Mouse (Mus musculus): ENCODE measurements around the gene Pigp. TPM values are rescaled to one million over a fixed set of nuclear protein-coding genes. Genes with fewer than 3 reads are reported as not detected.
"Not testable (repeated sequence)": the region's sequence is repeated elsewhere in the genome, so short reads cannot be mapped to it uniquely, and the experiment has no call there.

Gene Pigp
- total RNA-seq, 4 experiments from 2014 or later, result 163 to 198 (median 181) TPM

- no peak for DNase-seq (ENCODE audit: low spot score in 2 of 2)
Measured at GRCm38 (mm10) chr16:94360578-94361350, 10.9 kb downstream of the Pigp start.

- no peak for DNase-seq (ENCODE audit: low spot score in 2 of 2)
Measured at GRCm38 (mm10) chr16:94358091-94358490, 13.6 kb downstream of the Pigp start.

- no peak for DNase-seq (ENCODE audit: low spot score in 2 of 2)
Measured at GRCm38 (mm10) chr16:94356776-94357494, 14.7 kb downstream of the Pigp start.

GRCm38 (mm10) chr16:94356046-94356445 lies 15.6 kb downstream of the Pigp start:
- no peak for DNase-seq (ENCODE audit: low spot score in 2 of 2)

GRCm38 (mm10) chr16:94354450-94354849 lies 17.2 kb downstream of the Pigp start:
- no peak for DNase-seq (ENCODE audit: low spot score in 2 of 2)

- no peak for DNase-seq (ENCODE audit: low spot score in 2 of 2)
Measured at GRCm38 (mm10) chr16:94350287-94350677, 21.4 kb downstream of the Pigp start.

GRCm38 (mm10) chr16:94349588-94350286 lies 21.9 kb downstream of the Pigp start:
- no peak for DNase-seq (ENCODE audit: low spot score in 2 of 2)

GRCm38 (mm10) chr16:94348779-94349178 lies 22.9 kb downstream of the Pigp start:
- no peak for DNase-seq (ENCODE audit: low spot score in 2 of 2)

- DNase-seq (ENCODE audit: low spot score in 2 of 2), result no peak
Measured at GRCm38 (mm10) chr16:94347080-94347731, 24.4 kb downstream of the Pigp start.

GRCm38 (mm10) chr16:94345733-94346132 lies 25.9 kb downstream of the Pigp start:
- DNase-seq (ENCODE audit: low spot score in 2 of 2), result no peak

GRCm38 (mm10) chr16:94339164-94340160 lies 32.2 kb downstream of the Pigp start:
- not testable (repeated sequence) for DNase-seq (ENCODE audit: low spot score in 2 of 2)

GRCm38 (mm10) chr16:94335656-94336055 lies 36.0 kb downstream of the Pigp start:
- DNase-seq (ENCODE audit: low spot score in 2 of 2), result no peak

- DNase-seq (ENCODE audit: low spot score in 2 of 2), result peak; percentile 49 to 58
Measured at GRCm38 (mm10) chr16:94331886-94332252, 39.8 kb downstream of the Pigp start.

GRCm38 (mm10) chr16:94331233-94331885 lies 40.3 kb downstream of the Pigp start:
- no peak for DNase-seq (ENCODE audit: low spot score in 2 of 2)

- no peak for DNase-seq (ENCODE audit: low spot score in 2 of 2)
Measured at GRCm38 (mm10) chr16:94330429-94330828, 41.2 kb downstream of the Pigp start.

GRCm38 (mm10) chr16:94328881-94329867 lies 42.5 kb downstream of the Pigp start:
- no peak for DNase-seq (ENCODE audit: low spot score in 2 of 2)

- DNase-seq (ENCODE audit: low spot score in 2 of 2), result no peak
Measured at GRCm38 (mm10) chr16:94327781-94328711, 43.6 kb downstream of the Pigp start, which contains the start of gene Ripply3. Gene Ripply3, plus strand, starts transcription at chr16:94328420.

All from gastrocnemius, adult 8-10 months (tissue).